Mouse (Mus musculus) heart, embryonic 10.5 days (tissue): ENCODE data around the gene Tnik. TPM values are rescaled to one million over a fixed set of nuclear protein-coding genes. Genes with fewer than 3 reads are reported as not detected.

ENCODE experiments used
- DNase-seq: peaks from one replicate; pipeline ENCODE4 v3.0.0-alpha.2; 2017; ENCODE audit warnings: low spot score
- H3K27ac ChIP-seq: fragments of 300-500 bp; sonication (generic); 2 replicates; pipeline ENCODE4 v1.5.1; 2016; ENCODE audit warnings: mild to moderate bottlenecking
- H3K27me3 ChIP-seq: fragments of 300-500 bp; sonication (generic); 2 replicates; pipeline ENCODE4 v1.6.1; 2016; ENCODE audit warnings: mild to moderate bottlenecking; ENCODE audit not compliant: poor library complexity, insufficient read depth, severe bottlenecking
- H3K36me3 ChIP-seq: fragments of 300-500 bp; sonication (generic); 2 replicates; pipeline ENCODE4 v1.6.1; 2016; ENCODE audit warnings: mild to moderate bottlenecking, moderate library complexity
- H3K4me1 ChIP-seq: fragments of 300-500 bp; sonication (generic); 2 replicates; pipeline ENCODE4 v1.6.1; 2016; ENCODE audit warnings: mild to moderate bottlenecking
- H3K4me3 ChIP-seq: fragments of 300-500 bp; sonication (generic); 2 replicates; pipeline ENCODE4 v1.5.1; 2016; ENCODE audit warnings: mild to moderate bottlenecking, moderate library complexity
- H3K9me3 ChIP-seq: fragments of 300-500 bp; sonication (generic); 2 replicates; pipeline ENCODE4 v1.6.1; 2016; ENCODE audit warnings: mild to moderate bottlenecking, moderate library complexity
- WGBS: fragments of 180-500 bp; shearing (Covaris S2); methylation state at CpG from one replicate; pipeline ENCODE4 v1.1.7; 2016; 5-methylcytosine and 5-hydroxymethylcytosine counted together
- polyA plus RNA-seq: library from polyadenylated mRNA; unstranded; fragments of >200 nt; fragmentation: Nextera tagmentation; extraction: Ambion mirVana; gene quantifications from 2 replicates; pipeline ENCODE4 v1.2.1, GENCODE M21; 2016

Tnik gene
- polyA plus RNA-seq, 1 experiment from 2014 or later: 5.9 TPM

DNA sequence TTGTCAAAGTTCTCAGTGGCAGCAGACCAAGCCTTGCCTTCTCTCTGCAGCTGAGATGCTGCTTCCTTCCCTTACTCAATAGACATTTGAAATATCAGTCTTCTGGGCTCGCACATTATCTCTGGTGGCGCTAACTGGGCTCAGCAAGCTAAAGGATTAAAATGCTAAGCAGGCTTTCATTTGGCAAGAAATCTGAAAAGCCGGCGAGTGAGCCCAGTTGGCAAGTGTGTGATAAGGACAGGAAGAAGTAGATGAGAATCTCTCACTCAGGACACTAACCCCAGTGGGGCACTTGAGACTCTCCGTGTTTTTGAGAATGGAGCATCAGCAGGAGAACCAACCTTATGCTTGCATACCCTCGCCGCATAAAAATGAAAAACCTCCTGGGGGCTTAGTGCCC, 417.8 kb downstream of the Tnik start:
- DNase-seq: no peak
- WGBS: 45% methylated on average over 7 of the region's 7 CpGs

DNA sequence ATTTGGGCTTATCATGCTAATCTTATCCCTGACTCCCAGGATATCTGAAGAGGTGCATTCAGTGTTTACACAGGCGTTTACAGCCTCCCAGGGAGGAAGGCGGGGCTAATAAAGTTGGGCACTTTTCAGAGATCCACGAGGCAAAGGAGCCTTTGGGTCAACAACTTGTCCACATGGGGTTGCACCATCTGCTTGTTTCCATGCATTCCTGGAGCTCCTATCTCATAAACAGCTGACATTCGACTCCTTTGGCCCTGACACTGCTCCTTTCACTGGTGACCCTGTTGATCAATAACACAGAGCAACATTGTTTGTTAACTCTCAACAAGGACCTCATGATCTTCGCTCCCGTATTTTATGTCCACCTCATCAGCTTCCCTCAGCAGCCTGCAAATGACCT, 418.9 kb downstream of the Tnik start:
- 25% methylated on average over 6 of the region's 6 CpGs for WGBS
- no peak for DNase-seq

More for the DNA sequence above, 417.8 kb downstream of the Tnik start:
- H3K27ac ChIP-seq: no peak overlapping the region
- H3K4me1 ChIP-seq: peaks cover 4% of the 10 kb centered on the region; the same call in 1 of the 2 replicates
- H3K9me3 ChIP-seq: no peaks in the 10 kb centered on the region; the same call in 1 of the 2 replicates
- no peaks in the 10 kb centered on the region for H3K27me3 ChIP-seq
- H3K4me3 ChIP-seq: no peak overlapping the region
- H3K36me3 ChIP-seq: no peaks in the 10 kb centered on the region

DNA sequence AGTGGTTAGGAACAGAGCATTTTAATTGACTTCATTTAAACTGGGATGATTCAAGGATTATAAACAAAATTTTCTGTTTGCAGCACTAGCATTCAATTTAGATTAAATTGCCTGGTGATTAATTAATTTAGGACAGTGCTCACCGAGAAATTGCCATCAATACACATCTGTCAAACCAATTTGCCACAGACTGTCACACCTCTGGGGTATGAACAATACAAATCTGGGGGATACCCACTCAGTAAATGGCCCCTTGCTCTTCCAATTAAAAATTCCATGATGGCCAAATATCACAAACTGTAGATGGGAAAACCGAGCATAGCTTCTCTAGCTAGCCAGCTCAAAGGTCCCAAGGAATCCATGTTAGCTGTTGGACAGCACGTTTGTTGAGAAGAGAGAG, 419.4 kb downstream of the Tnik start:
- Histone ChIP-seq H3K27ac (no peak overlapping the region), H3K27me3 (no peaks in the 10 kb centered on the region), H3K36me3 (no peaks in the 10 kb centered on the region), H3K4me1 (peaks cover 4% of the 10 kb centered on the region; the same call in 1 of the 2 replicates), H3K4me3 (no peak overlapping the region), H3K9me3 (no peaks in the 10 kb centered on the region; the same call in 1 of the 2 replicates)
- 76% methylated on average over 3 of the region's 3 CpGs for WGBS
- no peak for DNase-seq

More for the DNA sequence above, 418.9 kb downstream of the Tnik start:
- Histone ChIP-seq H3K4me1 (peaks cover 4% of the 10 kb centered on the region; the same call in 1 of the 2 replicates), H3K4me3 (no peak overlapping the region), H3K27me3 (no peaks in the 10 kb centered on the region), H3K36me3 (no peaks in the 10 kb centered on the region), H3K9me3 (no peaks in the 10 kb centered on the region; the same call in 1 of the 2 replicates), H3K27ac (no peak overlapping the region)

DNA sequence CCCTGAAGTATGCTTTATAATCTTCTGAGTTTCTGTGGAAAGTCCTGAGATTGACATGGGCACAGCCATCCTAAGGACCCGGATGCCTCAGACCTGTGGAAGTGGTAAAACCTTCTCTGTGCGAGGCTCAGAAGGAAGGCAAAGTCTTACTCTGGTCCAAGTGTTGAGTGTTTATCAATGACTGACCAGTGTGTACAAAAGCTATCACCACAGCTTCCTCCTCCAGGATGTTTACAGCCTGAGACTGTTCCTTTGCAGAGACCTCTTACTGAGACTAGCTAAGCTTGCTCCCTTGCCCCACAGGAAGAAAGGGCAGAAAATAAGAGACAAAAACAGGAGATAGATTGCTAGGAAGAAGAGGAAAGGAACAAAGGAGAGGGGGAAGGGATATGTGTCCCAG, 422.5 kb downstream of the Tnik start:
- peaks cover 4% of the 10 kb centered on the region; the same call in 1 of the 2 replicates for H3K4me1 ChIP-seq
- H3K27ac ChIP-seq: no peak overlapping the region
- H3K27me3 ChIP-seq: no peaks in the 10 kb centered on the region
- H3K4me3 ChIP-seq: no peak overlapping the region
- H3K9me3 ChIP-seq: no peaks in the 10 kb centered on the region
- no peak for DNase-seq
- no peaks in the 10 kb centered on the region for H3K36me3 ChIP-seq
- WGBS: 70% methylated on average over 2 of the region's 2 CpGs

DNA sequence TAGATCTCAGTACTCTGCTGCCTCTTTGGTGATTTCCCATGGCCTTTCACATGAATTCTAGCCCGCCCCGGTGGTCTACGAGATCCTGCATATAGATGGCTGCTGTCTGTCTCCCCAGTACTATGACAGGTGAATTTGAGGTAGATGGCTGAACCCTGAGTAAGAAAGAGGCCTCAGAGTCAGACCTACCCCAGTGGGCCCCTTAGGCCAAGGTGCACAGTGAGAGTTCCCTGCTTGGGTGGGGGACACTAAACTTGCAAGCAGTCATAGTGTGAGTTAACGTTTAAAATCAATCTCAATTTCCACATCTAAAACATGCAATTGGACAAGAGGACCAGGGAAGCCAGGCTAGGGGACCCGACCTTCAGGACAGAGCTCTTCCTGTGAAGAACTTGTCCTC, 431.8 kb downstream of the Tnik start:
- H3K4me1 ChIP-seq: no peaks in the 10 kb centered on the region
- no peak overlapping the region for H3K27ac ChIP-seq
- H3K27me3 ChIP-seq: no peaks in the 10 kb centered on the region; the same call in 1 of the 2 replicates
- no peak overlapping the region for H3K4me3 ChIP-seq
- DNase-seq: no peak
- no peaks in the 10 kb centered on the region for H3K36me3 ChIP-seq
- WGBS: 86% methylated on average over 5 of the region's 5 CpGs
- H3K9me3 ChIP-seq: no peaks in the 10 kb centered on the region

DNA sequence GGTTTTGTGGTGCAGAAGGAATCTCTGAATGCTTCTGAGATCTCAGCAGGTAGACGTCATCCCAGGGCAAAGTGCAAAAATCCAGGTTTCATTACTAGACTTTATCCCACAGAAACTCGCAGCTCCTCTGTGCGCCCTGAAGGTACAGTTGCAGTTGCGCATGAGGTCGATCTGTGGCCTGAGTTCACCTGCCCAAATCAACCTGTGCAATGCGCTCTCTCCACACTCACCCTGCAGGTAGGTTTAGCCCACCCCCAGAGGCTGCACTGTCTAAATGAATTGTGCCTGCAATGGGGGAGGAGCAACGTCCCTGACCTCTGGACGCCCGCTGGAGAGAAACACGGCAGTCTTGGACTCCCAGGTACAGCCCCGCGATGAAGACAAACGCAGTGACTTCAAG, 432.6 kb downstream of the Tnik start:
- Histone ChIP-seq H3K36me3 (no peaks in the 10 kb centered on the region), H3K4me3 (no peak overlapping the region), H3K9me3 (no peaks in the 10 kb centered on the region), H3K27ac (no peak overlapping the region), H3K27me3 (no peaks in the 10 kb centered on the region; the same call in 1 of the 2 replicates), H3K4me1 (no peaks in the 10 kb centered on the region)
- WGBS: 79% methylated on average over 13 of the region's 13 CpGs
- no peak for DNase-seq

DNA sequence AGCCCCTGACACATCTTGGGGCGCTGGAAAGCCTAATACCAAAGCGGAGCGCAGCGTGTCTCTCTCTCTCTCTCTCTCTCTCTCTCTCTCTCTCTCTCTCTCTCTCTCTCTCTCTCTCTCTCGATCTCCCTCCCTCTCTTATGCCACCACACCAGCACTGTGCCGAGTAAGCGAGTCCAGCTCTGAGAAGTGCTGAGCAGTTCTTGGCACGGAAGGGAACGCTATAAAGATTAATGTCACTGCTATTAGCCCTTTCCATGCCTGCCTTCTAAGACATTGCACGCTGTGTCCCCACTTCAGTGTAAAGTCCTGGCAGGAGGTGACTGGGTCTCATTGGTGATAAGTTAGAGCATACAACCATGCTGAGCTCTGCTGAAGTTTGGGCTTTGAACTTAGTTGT, 433.1 kb downstream of the Tnik start:
- H3K4me3 ChIP-seq: no peak overlapping the region
- DNase-seq: no peak
- no peaks in the 10 kb centered on the region for H3K36me3 ChIP-seq
- no peaks in the 10 kb centered on the region; the same call in 1 of the 2 replicates for H3K27me3 ChIP-seq
- H3K27ac ChIP-seq: no peak overlapping the region
- no peaks in the 10 kb centered on the region for H3K9me3 ChIP-seq
- no peaks in the 10 kb centered on the region for H3K4me1 ChIP-seq
- WGBS: 83% methylated on average over 10 of the region's 10 CpGs

DNA sequence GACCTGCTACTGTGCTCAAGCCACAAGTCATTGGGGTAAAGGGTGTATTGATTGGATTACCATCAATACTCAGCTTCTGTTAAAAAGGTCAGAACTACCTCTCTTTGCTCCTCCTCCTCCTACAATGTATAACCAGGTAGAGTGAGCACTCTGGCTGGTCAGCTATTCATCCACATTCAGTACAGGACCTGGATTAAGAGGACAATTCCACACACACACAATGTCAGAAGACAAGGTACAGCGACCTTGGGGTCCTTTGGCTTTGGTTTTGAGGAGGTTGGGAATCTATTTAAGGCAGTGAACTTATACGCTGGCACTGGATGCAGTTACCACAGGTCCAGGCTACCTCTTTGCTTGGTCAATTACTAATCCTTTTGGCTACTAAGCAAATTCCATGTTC, 434.8 kb downstream of the Tnik start, which contains the start of gene Slc2a2:
Gene Slc2a2 (plus strand): TSS at position 107 of the 400 bp plus-strand sequence.
- no peaks in the 10 kb centered on the region; the same call in 1 of the 2 replicates for H3K27me3 ChIP-seq
- H3K4me1 ChIP-seq: no peaks in the 10 kb centered on the region
- 72% methylated on average over 2 of the region's 2 CpGs for WGBS
- DNase-seq: no peak
- H3K4me3 ChIP-seq: no peak within 1 kb of the TSS
- no peak within 1 kb of the TSS for H3K27ac ChIP-seq
- H3K9me3 ChIP-seq: no peaks in the 10 kb centered on the region
- H3K36me3 ChIP-seq: no peaks in the 10 kb centered on the region

DNA sequence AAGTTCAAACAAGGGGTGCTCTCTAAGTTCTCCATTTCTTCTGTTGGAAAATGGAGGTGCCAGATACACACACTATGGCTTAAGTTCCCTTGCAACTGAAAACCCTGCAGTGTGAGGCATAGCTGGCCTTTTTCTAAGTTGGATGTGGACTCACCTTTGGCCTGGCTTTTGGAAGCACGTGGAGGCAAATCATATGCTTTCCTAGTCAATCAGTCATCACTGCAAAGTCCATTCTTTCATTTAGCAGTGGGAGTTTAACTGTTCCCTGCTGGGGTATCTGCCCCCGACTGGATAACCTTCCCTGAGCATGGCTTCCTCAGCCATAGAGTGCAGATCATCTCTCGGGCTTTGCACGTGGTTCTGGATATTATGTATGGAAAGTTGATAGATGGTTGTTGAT, 436.6 kb downstream of the Tnik start:
- no peaks in the 10 kb centered on the region for H3K9me3 ChIP-seq
- no peaks in the 10 kb centered on the region for H3K36me3 ChIP-seq
- 79% methylated on average over 4 of the region's 4 CpGs for WGBS
- H3K27me3 ChIP-seq: no peaks in the 10 kb centered on the region; the same call in 1 of the 2 replicates
- H3K27ac ChIP-seq: no peak overlapping the region
- H3K4me1 ChIP-seq: no peaks in the 10 kb centered on the region
- H3K4me3 ChIP-seq: no peak overlapping the region
- no peak for DNase-seq

DNA sequence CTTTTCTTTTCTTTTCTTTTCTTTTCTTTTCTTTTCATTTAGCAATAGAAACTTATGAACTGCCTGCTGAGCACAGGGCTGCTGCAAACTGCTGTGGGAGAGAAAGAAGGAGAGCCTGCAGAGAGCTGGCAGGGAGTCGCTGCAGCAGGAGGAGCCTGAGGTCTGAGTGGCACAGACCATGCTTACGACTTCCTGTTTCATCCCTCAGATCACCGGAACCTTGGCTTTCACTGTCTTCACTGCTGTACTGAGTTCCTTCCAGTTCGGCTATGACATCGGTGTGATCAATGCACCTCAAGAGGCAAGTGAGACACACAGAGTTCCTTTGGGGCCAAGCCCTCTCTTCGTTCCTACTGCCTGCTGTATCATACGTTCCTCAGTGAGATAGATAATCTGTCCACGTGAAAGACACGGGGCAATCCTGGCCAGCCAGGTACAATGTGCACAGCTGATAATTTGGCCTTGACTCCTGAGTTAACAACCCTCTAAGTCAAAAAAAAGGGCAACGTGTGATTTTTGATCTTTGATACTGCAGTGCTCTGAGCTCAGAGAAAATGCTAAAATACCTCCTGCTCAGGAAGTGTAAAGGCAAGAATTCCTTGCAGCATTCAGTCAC, 442.6 kb downstream of the Tnik start:
- Histone ChIP-seq H3K27me3 (no peaks in the 10 kb centered on the region), H3K4me1 (no peaks in the 10 kb centered on the region), H3K9me3 (no peaks in the 10 kb centered on the region), H3K36me3 (no peaks in the 10 kb centered on the region), H3K27ac (no peak overlapping the region), H3K4me3 (no peak overlapping the region)
- DNase-seq: no peak
- 65% methylated on average over 10 of the region's 10 CpGs for WGBS

DNA sequence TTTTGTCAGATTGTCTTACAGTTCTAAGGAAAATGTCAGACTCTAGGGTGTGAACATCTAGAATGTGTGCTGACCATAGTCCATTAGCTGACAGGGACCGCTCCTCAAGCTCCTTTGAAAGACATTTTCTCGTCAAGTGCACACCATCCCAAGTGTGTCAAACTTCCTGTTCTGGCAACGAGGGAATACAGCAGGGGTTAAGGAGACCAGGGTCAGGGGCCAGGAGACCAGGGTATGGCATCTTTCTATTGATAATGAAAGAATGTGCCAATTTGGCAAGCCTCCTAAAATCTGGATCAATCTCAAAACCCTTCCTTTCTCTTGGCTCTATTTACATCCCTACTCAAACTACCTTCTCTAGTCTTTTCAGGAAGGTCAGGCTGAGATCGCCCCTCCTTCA, 443.7 kb downstream of the Tnik start:
- Histone ChIP-seq H3K36me3 (no peaks in the 10 kb centered on the region), H3K4me1 (no peaks in the 10 kb centered on the region), H3K4me3 (no peak overlapping the region), H3K27ac (no peak overlapping the region), H3K9me3 (no peaks in the 10 kb centered on the region), H3K27me3 (no peaks in the 10 kb centered on the region)
- WGBS: 76% methylated on average over 4 of the region's 4 CpGs
- no peak for DNase-seq

DNA sequence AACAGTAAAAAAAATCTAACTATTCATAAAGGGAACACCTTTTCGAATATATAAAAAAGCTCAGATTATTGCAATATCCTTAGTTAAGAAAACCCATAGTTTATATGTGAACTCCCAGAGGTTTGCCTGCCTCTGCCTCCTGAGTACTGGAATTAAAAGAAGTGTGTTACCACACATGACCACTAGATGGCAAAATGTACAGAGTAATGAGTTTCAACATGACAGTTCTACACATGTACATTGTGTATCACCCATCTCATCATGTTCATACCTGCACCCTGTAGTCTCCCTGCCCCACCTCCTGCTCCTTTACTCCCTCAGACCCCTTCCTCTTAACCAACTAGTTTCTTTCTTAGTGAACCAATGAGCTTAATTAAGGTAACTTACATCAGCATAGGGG, 446.7 kb downstream of the Tnik start:
- Histone ChIP-seq H3K27ac (no peak overlapping the region), H3K27me3 (no peaks in the 10 kb centered on the region), H3K9me3 (no peaks in the 10 kb centered on the region), H3K36me3 (no peaks in the 10 kb centered on the region), H3K4me1 (no peaks in the 10 kb centered on the region), H3K4me3 (no peak overlapping the region)
- 68% methylated on average over 1 of the region's 1 CpGs for WGBS
- DNase-seq: no peak

DNA sequence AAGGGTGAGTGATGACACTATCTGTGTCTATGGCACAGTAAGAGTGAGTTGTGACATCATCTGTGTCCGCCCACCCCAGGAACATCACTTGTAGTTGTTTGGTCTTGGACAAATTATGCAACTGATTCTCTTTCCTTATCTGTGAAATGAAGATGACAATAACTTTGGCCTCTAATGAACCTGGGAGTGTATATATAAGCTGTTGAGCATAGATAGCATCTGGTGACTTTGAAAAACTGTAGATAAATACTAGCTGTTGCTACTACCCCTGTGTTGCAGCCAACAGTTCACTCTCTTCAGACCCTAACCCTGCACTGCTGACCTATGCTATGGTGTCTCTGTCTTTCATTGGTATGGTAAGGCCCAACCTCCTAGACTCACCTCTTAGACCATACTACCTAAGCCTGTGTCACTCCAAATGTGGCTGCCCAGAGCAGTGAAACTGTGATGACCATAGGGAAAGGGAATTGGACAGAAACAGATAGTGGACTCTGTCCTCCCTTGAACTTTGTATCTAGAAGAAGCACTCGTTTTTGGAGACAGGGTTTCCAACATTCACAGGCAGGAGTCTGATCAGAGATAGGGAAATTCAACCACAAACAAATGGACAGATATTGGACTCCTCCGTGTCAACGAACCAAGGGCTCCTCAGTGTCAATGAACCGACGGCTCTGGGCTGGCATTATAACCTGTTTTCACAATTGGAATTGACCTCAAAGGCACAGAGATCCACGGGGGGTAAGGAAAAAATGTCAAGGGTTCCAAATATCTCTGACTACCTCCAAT, 451.1 kb downstream of the Tnik start:
- 76% methylated on average over 7 of the region's 7 CpGs for WGBS
- no peak overlapping the region for H3K4me3 ChIP-seq
- no peak for DNase-seq

More for the DNA sequence above, 451.1 kb downstream of the Tnik start:
- H3K36me3 ChIP-seq: no peaks in the 10 kb centered on the region
- no peak overlapping the region for H3K27ac ChIP-seq
- H3K9me3 ChIP-seq: no peaks in the 10 kb centered on the region
- no peaks in the 10 kb centered on the region for H3K4me1 ChIP-seq
- H3K27me3 ChIP-seq: no peaks in the 10 kb centered on the region
